Mouse (Mus musculus) layer of hippocampus, postnatal 36 days (tissue): ENCODE data around the gene Best2. TPM values are rescaled to one million over a fixed set of nuclear protein-coding genes. Genes with fewer than 3 reads are reported as not detected.

ENCODE experiments used
- DNase-seq, 2 experiments: peaks; one replicate each; pipeline ENCODE4 v3.0.0; 2022
- total RNA-seq, 2 experiments: library from RNA; stranded (reverse); gene quantifications; 2 replicates each; pipeline ENCODE4 v1.2.3; 2021

Best2 gene
- total RNA-seq, 2 experiments from 2014 or later = not detected

DNA sequence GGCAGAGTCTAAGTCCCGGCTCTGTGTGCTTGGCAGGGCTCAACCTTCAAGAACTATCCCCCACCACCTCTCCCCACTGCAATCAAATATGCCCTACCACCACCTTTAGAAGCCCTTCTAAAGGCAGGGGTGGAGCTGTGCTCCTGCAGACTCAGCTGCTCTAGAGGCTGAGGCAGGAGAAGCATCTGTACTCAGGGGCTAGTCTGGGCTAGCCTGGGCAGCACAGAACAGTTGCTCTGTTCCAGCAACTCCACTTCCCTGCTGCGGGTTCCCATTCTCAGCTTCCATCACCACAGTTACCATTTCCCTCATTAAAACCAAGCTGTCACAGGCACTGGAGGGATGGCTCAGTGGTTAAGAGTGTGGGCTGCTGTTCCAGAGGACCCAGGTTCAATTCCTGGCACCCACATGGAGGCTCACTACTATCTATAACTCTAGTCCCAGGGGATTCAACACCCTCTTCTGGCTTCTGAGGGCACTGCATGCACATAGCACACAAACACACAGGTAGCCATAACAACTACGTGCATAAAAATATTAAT, 7.3 kb upstream of the Best2 start:
- no peak for DNase-seq

DNA sequence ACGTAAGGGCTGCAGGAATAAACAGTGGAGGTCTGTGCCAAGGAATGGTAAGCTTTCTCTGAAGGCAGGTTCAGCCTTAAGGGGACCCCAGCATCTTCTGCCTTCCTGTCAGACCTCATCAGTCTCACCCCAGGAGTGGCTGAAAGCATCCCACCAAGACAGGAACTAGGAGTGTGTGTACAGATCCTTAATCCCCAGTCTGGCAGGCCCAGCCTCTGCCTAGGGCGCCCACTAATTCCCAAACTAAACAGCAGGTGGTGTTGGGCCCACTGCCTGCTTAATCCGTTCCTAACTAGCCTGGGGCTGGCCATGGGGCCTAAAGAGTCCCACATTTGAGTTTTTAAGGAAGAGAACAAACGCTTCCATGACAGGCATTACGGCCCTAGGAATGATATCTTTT, 2.9 kb upstream of the Best2 start:
- no peak for DNase-seq

DNA sequence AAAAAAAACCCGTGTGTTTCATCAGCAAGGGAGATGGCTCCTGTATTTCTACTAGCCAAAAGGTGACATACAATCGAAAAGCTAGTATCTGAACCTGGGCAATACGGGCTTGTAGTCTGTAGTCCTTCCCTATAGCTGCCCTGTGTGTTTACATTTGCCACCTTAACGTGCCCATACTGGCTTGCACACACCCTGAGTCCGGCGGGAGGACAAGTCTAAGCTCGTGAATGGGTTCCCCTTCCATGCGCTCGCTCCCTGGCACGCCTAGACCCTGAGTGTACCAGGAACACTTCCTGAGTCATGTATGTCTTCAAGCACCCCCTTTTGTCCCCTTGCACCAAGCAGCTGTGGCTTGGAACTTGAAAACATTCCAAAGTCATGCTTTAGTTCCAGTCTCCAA, 2.4 kb upstream of the Best2 start:
- DNase-seq = no peak

DNA sequence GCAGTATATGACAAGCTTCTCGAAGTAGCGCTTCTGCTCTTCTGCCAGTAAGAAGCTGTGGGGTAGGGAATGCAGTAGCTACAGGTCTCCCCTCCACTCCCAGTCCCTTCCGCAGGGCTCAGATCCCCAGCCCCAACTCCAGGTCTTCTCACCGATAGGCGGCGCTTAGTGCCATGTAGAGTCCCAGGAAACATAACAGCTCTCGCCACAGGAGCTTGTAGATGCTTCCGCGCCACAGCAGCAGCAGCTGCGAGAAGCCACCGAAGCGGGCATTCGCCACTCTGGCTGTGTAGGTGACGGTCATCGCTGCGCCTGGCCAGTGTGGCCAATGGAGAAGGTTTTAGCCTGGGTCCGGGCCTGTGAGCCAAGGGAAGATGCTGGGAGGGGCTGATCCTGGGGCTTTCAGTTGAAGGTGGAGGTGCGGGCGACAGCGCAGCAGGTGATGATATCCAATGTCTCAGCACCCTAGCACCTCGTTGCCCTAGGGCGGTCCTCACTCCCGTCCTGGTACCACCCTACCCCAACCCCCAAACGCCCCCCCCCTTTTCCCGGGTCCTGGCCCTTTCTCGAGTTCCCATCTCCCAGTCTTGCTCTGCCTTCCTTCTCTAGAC, 996 bp downstream of the Best2 start:
- peak; percentile 63 to 75 for DNase-seq

DNA sequence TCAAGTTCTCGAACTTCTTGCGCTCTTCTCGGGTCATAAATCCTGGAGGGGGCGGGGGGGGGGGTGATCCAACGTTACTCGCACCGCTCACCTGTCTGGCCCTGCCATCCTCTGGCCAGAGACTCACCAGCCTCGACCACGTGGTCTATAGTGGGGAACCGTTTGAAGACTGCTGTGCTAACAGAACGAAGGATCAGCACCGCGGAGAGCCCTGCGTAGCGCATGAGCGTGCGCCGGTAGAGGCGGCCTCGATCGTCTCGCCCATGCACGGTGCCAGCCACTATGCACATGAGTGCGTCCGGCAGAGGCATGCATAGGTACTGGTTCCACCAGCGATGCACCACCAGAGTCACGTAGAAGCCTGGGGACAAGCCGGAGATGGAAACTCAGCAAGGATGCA, 3.1 kb downstream of the Best2 start:
- no peak for DNase-seq

DNA sequence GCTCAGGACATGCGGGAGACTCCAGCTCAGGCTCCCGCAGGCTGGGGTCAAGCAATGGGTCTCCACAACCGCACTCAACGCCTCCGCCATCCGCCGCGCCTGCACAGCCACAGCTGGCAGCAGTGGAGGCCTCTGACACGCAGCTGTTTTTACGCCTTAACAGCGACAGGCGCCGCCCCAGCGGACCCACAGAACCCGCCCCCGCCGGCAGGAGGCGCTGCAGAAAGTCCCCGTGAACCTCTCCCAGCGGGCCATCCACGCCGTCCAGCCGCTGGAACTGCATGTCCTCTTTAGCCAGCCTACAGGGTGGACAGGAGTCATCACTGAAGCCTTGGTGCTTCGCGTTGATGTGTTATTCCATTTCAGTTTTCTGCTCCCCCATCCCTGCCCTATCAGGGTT, 6.6 kb downstream of the Best2 start:
- no peak for DNase-seq

DNA sequence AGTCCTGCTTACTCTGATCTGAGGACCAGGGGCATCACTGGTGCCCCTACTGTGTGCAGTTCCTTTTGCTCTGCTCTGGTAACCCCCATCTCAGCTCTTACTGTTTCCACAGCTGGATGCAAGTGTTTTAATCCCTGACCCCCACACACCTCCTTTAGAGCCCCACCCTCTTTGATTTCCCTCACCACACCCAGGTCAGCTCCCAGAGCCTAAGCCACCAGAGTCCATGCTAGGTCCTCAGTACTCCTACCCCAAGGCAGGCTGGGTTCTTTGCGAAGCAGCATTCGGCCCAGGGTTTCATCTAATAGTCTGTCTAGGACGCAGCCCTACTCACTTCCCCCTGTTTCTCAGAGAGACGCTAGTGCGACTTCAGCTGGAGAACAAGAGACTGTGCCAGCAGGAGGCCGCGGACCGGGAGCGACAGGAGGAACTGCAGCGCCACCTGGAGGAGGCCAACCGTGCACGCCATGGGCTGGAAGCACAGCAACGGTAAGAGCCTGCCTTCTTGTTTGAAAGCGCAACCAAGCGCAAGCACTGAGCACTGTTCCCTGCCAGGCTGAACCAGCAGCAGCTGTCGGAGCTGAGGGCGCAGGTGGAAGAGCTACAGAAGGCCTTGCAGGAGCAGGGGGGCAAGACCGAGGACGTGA, 16.6 kb downstream of the Best2 start:
- peak; percentile 88 to 89 for DNase-seq

DNA sequence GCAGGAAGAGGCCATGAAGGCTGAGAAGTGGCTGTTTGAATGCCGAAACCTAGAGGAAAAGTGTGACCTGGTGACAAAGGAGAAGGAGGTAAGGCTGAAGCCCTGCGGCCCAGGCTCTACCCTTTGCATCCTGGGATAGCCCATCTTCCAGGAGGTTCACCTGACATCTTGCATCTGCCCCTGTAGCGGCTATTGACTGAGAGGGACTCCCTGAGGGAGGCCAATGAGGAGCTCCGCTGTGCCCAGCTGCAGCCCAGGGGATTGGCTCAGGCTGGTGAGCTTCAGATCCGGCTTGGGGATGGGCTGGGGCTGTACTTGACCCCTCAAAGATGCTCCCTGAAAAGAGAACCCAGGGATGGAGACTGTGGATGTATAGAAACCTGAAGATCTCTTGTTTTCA, 17.4 kb downstream of the Best2 start:
- no peak for DNase-seq

DNA sequence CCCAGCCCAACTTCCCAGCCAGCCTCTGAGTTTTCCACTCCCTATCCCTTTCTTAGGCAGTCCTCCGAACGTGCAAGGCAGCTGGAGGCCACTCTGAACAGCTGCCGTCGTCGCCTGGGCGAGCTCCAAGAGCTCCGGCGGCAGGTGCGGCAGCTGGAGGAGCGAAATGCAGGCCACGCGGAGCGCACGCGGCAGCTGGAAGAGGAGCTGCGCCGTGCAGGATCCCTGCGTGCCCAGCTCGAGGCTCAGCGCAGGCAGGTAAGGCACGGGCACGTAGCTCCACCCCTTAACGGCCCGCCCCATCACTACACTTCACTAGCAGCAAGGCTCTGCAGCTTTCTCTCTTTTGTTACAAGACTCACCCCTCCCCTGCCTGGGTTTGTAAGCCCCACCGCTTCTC, 18.7 kb downstream of the Best2 start:
- DNase-seq = no peak

DNA sequence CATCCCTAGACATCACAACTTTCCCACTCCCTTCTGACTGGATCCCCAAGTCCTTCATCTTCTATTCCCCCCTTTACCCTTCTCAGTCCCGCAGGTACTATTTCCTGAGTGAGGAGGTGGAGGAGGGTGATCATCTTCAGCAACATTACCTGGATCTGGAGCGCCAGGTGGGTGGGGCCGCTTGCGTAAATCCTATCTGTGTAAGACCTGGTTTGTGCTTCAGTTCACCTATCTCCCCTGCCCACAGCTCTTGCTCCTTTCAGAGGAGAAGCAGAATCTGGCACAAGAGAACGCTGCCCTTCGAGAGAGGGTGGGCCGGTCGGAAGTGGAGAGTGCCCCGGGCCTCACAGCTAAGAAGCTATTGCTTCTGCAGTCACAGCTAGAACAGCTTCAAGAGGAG, 20.0 kb downstream of the Best2 start:
- no peak for DNase-seq

DNA sequence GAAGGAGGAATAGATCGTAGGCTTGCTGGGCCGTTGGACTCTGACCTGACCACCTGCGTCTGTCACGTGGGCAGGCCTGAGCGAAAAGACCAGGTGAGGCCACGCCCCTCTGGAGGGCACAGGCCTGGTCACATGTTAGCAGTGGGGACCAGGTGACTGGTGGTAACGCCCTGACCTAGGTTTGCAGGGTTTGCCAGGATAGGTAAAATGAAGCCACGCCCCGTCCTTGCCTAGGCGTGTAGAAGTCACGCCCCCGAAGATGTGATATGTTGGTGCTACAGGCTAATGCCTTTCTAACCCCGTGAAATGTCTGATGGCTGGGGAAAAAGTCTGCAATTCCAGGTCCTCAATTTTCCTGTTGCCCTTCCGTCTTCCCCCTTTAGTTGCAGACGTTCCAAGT, 23.5 kb downstream of the Best2 start:
- no peak for DNase-seq

DNA sequence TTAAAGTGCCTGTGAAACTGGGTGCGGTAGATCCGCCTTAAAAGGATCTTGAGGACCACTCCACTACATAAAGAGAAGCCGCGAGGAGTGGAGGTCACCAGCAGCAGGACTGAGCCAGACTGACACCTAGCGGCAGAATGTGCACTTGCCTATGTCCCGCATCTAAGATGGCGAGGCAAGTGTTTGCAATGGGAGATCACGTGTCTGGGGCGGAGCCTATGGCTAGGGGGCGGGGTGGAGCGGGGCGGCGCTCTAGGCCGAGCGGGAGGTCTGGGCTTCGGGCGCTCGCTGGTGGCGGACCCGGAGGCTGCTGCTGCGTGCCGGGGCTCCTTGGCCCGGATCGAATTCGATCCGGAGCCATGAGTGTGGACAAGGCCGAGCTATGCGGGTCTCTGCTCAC, 24.0 kb downstream of the Best2 start, which contains the start of gene Hook2:
Gene Hook2 (plus strand): TSS at position 255 of the 400 bp plus-strand sequence.
- DNase-seq = peak; percentile 93 to 94

DNA sequence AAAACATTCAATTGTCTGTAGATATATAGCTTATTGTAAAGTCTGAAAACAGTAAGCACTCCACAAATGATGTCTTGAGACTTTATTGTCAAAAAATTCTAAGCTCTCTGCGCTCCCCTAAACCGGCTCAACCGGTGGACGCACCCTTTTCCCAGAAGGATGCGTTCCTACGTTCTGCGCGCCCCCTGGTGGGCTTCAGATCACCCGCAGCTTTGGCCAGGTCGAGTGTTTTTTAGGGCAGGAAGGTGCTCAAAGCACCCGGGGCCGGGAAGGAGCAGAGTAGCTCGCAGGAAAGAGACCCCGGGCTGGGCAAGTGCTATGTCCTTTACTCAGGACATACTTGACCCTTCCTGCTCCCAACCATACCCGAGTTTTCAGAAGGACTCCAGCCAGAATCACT, 24.5 kb downstream of the Best2 start:
- peak; percentile 83 to 86 for DNase-seq

DNA sequence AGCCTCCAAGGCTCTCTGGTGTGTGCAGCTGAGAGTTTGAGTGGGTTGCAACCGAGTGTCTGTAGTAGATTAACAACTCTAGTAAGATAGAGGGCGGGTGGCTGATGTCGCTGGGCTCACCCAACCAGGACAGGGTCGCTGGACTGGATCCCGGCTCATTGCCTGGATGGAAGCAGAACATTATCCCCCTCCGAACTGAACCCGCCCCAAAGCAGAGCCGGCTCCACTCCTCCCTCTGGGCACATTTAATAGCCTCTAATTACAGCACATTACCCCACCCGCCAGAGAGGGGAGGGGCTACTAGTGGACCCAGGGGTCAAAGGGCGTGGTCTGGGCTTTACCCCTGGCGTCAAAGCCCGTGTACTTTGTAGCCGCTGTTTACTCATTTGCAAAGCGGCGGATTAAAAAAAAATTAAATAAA, 25.0 kb downstream of the Best2 start:
- no peak for DNase-seq

DNA sequence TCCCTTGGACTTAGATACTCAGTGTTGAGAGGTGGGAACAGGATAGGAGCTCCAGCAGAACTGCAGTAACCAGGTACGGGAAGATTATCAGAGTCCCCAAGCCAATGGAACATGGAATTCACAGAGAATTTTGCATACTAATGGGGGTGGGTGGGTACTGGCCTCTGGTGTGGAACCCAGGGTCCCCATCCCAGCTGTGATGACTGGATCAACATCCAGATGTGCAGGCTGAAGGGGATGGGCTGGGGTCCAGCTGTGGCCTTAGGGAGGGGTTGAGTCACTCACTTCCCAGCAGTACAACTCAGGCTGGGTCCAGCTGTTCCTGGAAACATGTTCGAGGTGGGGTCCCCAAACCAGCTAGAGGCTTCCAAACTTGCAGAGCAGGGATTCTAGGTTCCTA, 26.4 kb downstream of the Best2 start:
- no peak for DNase-seq

DNA sequence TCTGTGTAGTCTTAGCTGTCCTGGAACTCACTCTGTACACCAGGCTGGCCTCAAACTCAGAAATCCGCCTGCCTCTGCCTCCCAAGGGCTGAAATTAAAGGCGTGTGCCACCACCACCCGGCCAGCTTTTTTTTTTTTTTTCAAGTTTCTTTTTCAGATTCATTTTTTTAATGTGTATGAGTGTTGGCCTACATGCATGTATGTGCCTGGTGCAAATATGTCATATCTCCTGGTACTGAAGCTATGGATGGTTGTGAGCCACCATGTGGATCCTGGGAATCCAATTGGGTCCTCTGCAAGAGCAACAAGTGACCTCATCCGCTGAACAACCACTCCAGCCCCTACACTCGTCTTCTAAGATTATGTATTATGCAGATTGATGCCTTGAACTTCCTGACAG, 26.9 kb downstream of the Best2 start:
- no peak for DNase-seq

DNA sequence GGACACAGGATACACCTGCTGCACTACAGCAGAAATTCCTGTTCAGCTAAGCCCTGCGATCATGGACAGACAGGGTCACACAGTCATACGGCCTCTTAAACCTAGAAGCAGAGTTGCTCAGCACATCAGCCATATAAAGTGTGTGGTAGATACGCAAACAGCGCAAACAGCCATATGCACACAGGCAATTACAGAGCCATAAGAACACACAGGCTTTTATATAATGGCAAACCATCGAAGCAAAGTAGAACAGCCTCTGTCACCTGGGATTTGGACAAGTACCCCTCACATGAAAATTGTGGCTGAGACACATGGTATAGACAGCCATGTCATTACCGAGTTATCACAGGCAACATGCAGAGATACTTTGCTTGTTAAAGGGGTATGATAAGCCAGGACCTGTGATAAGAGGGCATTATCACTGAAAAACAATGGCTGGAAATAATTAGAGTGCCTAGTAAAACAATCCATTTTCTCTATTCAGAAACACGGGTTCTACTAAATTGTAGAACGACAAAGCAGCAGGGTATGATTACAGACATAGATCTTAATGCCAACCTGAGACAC, 27.9 kb downstream of the Best2 start:
- DNase-seq = no peak

DNA sequence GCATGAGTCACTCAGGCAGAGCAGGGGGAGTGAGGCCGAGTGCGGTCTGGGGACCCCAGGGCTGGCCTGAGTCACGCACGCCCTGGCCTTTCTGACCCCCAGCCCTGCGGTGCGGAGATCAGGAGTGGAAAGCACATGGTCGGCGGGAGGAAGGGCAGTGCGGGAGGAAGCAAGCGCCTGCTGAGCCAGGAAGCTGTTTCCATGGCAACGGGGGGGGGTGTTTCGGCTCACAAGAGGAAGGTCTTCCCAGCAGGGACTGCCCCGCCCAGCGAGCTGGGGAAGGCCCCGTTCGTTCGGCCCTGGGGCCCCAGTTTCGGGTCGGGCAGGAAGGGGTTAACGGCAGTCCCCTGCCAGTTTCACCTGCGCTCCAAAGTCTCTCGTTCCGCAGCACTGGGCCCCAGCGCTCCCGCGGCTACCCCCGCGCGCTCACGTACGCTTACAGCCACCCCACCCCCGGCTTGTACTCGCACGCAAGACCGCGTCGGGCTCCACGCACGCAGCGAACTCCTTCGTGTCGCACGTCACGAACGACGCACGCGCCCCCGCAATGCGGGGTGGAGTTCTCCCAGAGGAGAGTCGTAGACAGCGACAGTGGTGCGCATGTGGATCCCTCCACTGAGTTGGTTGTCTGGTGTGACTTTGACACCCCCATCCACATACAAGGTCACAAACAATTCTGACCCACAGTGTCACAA, 28.5 kb downstream of the Best2 start:
- peak; percentile 92 to 94 for DNase-seq

DNA sequence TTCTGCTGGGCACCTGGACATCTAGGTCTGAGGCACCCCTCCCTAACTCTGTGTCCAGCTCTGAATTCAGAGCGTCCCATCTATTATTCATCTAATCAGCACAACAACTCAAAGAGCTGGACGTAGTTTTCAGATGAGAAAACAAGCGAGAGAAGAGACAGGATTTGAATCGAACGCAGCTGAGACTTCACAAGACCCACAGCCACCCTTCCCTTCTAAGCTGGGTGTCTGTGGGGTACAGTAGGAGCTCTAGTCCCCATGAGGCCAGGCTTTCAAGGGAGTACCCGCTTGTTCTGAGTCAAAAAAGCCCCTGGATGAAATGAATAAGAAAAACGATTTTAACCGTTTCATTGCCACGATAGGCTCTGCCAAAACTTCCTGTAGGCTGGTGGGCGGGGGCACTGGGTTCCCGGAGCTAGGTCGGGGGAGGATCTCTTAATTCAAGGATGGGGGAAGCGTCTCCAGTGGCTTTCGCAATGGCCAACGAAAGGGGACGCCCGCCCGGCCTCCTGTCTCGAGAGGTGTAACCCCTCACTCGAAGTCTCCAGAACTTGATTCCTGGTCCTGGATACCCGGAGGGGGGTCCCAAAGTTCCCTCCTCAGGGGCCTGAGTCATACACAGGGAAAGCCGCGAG, 29.2 kb downstream of the Best2 start:
- DNase-seq = no peak

DNA sequence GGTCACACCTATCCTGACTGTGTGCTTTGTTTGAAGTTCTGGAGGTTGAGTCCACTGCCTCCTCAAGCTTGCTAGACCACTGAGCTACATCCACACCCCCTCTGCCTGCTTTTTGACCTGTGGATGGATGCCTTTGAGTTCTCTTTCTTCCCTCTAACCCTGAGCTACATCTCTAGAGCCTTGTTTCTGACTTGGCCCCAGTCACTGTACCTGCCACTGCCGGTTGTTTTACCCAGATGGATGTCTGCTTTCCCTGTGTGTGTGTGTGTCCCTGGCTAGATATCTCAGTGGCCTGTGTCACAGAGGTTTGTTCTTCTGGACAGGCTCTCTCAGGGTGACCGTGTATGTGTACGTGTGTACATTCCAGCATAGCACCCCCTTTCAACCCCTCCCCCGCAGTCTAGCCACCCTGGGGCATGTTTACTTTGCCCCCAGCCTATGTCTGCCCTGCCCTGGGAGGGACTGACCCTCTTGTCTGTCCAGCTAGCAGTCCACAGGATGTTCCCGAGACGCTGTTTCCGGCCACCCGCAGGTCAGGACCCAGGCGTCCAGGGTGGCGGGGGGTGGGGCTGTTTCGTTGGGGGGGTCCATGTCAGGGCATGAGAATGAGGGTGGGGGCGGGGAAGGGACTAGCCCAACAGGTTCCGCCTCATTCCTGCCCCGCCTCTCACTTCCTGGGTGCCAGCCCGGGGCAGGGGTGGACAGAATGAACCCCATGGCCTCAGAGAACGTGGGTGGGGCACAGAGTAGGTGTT, 29.9 kb downstream of the Best2 start:
- DNase-seq = no peak

DNA sequence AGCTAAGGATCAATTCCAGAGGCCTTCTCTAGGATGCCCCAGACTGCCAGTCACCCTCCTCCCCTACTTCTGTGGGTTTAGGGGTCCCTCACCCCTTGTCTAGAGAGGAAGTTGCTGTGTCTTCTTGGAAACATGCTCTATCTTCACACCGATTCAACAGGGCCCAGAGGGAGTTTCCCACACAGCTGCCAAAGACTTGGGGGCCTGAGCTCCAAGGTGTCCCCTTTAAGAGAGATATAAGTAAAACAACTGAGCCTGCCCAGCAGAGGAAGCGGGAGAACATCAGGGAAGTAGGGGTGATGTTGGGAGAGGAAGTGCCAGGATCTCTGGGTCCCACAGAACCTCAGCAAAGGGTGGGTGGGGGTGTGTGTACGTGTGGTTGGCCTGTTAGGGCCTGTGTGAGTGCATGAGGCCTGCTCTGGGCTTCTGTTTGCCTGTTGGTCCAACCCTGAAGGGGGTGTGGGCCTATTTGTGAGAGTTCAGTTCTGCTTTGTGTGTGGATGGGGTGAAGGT, 31.8 kb downstream of the Best2 start:
- DNase-seq = no peak
